Mouse (Mus musculus) adrenal gland, adult 10 weeks (tissue): ENCODE data around the gene Prl8a2. TPM values are rescaled to one million over a fixed set of nuclear protein-coding genes. Genes with fewer than 3 reads are reported as not detected.

Source experiments
- polyA plus RNA-seq: library from polyadenylated mRNA; stranded (reverse); fragments of 350-450 nt; fragmentation: Illumina TruSeq; extraction: RNeasy Lipid Tissue Mini Kit (QIAGEN cat#74804); gene quantifications from one replicate; pipeline ENCODE4 v1.2.3, GENCODE M21; 2014; ENCODE audit warnings: low read depth, low replicate concordance

Gene Prl8a2
- polyA plus RNA-seq = 43.7 TPM

DNA sequence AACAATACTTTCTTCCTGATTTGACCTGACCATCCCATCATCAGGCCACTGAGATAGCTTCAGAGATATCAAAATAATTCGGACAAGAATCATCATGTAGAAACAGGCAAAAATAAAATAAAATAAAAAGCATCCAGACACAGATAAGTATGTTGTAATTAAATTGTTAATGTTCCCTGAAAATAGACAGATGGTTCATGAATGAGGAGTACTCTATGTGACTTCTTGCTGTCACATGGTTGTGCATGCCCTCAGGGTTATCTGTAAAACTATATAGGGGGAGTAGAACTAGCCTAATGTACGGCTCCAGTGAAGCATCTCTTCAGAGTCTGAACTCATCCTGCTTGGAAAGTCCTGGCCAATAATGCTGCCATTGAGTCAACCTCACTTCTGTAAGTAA, at the start of gene Prl8a2:
Gene Prl8a2, plus strand, starts transcription at position 301 of the 400 bp plus-strand sequence.

DNA sequence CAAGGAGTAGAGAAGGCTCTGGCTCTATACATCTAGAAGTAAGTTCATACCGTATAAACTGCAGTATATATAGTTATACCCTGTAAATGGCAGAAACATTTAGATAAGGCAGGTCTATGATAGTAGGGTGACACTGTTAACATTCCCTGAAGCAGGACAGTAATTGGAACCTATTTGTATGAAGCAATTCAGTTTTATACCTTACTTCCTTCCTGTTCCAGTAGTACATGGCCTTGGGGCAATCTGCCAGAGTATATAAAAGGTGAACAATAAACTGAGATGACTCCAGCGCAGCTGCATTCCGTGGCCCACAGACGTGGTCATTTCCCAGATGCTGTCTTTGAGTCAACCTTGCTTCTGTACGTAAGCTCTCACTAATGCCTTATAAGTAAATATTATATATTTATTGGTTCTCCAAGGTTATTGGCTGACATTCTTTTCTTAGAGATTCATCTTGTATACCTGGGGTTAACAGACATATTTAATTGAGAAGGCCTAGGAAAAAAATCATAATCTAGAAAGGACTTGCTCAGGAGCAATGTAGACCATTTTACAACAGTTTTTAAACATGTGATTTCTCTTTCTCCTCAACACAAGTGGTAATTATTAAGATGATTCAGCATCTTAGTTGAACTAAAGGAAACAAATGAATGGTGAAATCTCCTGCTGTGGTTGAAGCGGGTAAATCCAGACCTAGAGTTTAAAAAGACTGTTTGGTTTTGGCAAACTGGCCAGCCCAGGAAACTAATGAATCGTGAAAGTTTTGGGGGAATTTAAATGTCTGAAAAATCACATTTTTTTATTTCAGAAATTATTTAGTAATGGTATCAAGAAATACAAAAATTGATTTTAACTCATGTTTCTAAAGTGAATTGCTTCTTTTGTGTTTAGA, 32.9 kb upstream of the Prl8a2 start, which contains the start of gene Prl6a1:
Gene Prl6a1, plus strand, starts transcription at position 294 of the 892 bp plus-strand sequence.

DNA sequence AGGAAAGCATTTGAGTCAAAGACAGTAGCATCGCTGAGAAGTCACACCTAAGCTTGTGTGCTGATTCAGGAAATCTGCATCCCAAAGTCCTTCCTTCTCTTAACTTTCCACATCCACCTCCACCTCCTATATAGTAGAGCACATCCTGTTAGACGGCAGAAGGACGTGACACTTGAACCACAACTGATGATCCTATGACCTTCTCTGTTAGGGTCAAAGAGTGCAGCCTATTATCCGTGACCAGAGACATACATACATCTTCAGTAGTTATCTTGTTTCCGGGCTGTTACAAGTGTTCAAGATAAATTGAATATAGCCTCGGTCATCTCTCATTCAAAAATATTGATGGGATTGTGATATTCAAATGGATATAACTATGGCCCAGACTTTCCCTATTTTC, 45.3 kb downstream of the Prl8a2 start, which contains the start of gene Prl2b1:
Gene Prl2b1, minus strand, starts transcription at position 101 of the 400 bp plus-strand sequence.

Other genes starting within 250 kb of the Prl8a2 start
- gene Prl3d2, start 224.0 kb upstream of the Prl8a2 start, polyA plus RNA-seq = not detected
- gene Prl3d3, start 188.9 kb upstream of the Prl8a2 start, polyA plus RNA-seq = not detected
- not detected for gene Prl3c1, start 149.0 kb upstream of the Prl8a2 start, polyA plus RNA-seq
- gene Prl3b1, start 103.8 kb upstream of the Prl8a2 start, polyA plus RNA-seq = not detected
- not detected for gene Prl3a1, start 86.2 kb upstream of the Prl8a2 start, polyA plus RNA-seq
- gene Prl6a1, start 33.0 kb upstream of the Prl8a2 start, polyA plus RNA-seq = not detected
- gene Prl2b1, start 45.2 kb downstream of the Prl8a2 start, polyA plus RNA-seq = not detected
- not detected for gene Prl8a6, start 93.0 kb downstream of the Prl8a2 start, polyA plus RNA-seq
- gene Prl8a8, start 167.5 kb downstream of the Prl8a2 start, polyA plus RNA-seq = not detected
- gene Prl8a9, start 218.9 kb downstream of the Prl8a2 start, polyA plus RNA-seq = not detected
- gene Prl8a1, start 236.5 kb downstream of the Prl8a2 start, polyA plus RNA-seq = not detected